15 mouse cellular contexts compared by ENCODE assay signal in genomic region chr2:101699284-101699683, GRCm38 (mm10). TPM values are rescaled to one million over a fixed set of nuclear protein-coding genes. Genes with fewer than 3 reads are reported as not detected.
"Had no signal": no experiment of that assay in that cellular context is flagged by ENCODE, and none has a peak within 500 bp of the region (broad histone marks: within the 10 kb centered on the region; RNA-seq: fewer than 3 reads in every experiment).

No protein-coding gene starts in this region.

- H3K27ac ChIP-seq: kidney, postnatal 0 days; layer of hippocampus, adult 2 months; limb, embryonic 13.5 days; liver, embryonic 12.5 days; midbrain, embryonic 10.5 days; neural tube, embryonic 15.5 days had no signal

- H3K4me3 ChIP-seq: layer of hippocampus, adult 2 months; limb, embryonic 13.5 days; liver, embryonic 12.5 days; midbrain, embryonic 10.5 days; myocyte; neural tube, embryonic 15.5 days had no signal

- H3K27me3 ChIP-seq: limb, embryonic 13.5 days; liver, embryonic 12.5 days; neural tube, embryonic 15.5 days had no signal

- DNase-seq: kidney, adult 9 months; kidney, postnatal 36 days; left cerebral cortex, postnatal 4 days; lung, embryonic 14.5 days; lung, postnatal 14 days; midbrain, embryonic 14.5 days; thymus, postnatal 4 days had no signal

- H3K4me1 ChIP-seq: liver, embryonic 12.5 days; midbrain, embryonic 10.5 days; neural tube, embryonic 15.5 days had no signal

RNA-seq across cellular contexts. Expression of gene Rag1, which starts 50.0 kb away (rescaled TPM):
- polyA plus RNA-seq: intestine, postnatal 0 days; lung, embryonic 14.5 days; myocyte had no signal
